Mouse (Mus musculus): ENCODE data around the gene Rnf123.
"Not testable (repeated sequence)": the region's sequence is repeated elsewhere in the genome, so short reads cannot be mapped to it uniquely, and the experiment has no call there.

- not testable (repeated sequence) for TF ChIP-seq CTCF, EP300 (IDR thresholded peaks at IDR 0.05; ENCODE audit: low read depth)
These were observed 69.6 kb downstream of the Rnf123 start for GRCm38 (mm10) chr9:108013577-108013976.

Measured in liver, embryonic 14.5 days (tissue).